Mouse (Mus musculus): ENCODE results near the gene Dtd1.

Dtd1 gene

DNA sequence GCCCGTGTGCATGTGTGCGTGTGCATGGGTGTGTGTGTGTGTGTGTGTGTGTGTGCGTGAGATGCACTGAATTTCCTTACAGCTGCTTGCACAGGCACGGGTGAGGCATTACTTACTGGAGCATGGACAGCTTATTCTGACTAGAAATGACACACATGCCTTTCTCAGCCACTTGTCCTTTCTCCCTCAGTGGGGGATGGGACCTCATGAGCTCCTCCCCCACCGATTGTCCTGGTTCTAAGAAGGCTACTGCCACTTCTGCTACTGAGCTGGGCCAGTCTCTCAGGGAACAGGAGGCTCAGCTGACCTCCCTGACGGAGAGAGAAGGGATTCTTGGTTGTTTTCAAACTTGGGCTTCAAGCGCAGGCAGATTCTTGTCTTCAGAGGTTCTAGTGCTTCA lies 40.4 kb downstream of the Dtd1 start:
- DNase-seq (ENCODE audit: low spot score in 2 of 2) = no peak

GRCm38 (mm10) chr2:144641991-144642390 lies 42.3 kb downstream of the Dtd1 start:
- DNase-seq (ENCODE audit: low spot score in 2 of 2) = no peak

DNA sequence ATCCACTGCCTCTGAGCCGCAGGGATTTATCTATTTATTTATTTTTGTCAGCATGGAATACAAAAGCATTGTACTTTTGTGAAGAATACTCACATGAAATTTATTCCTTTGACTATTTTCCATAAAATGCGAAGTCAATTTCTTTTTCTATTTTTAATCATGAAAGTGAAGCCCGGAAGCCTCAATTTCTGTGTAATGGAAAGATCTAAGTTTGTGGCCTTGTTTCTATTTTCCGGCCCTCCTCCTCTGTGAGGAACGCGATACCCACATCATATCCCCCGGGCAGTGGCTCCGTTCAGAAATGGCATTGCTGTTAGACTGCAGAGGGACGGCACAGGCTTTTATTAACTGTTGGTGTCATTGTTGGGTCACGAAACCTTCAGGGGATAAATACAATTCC lies 46.7 kb downstream of the Dtd1 start:
- no peak for DNase-seq (ENCODE audit: low spot score in 2 of 2)

GRCm38 (mm10) chr2:144647151-144647550 lies 47.5 kb downstream of the Dtd1 start:
- no peak for DNase-seq (ENCODE audit: low spot score in 2 of 2)

- DNase-seq (ENCODE audit: low spot score in 2 of 2) = no peak
These were observed 50.3 kb downstream of the Dtd1 start for GRCm38 (mm10) chr2:144649960-144650359.

- no peak for DNase-seq (ENCODE audit: low spot score in 2 of 2)
These were observed 53.1 kb downstream of the Dtd1 start for GRCm38 (mm10) chr2:144652841-144653240.

DNA sequence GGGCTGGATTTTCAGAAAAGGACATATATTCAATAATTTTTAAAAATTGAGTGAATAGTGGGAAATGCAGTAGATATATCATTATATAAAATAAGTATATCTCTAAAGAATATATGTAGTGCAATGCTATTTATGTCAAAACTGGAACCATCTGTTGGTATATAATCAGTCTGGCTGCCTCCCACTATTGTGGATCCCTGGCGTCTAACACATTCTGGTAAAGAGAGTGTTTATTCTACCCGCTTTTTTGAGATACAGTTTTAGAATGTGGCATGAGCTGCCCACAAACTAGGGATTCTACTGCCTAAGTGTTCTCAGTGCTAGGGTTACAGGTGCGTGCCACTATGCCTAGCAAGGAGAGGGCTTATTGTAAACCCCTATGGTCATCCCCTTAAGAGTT lies 55.6 kb downstream of the Dtd1 start:
- no peak for DNase-seq (ENCODE audit: low spot score in 2 of 2)

DNA sequence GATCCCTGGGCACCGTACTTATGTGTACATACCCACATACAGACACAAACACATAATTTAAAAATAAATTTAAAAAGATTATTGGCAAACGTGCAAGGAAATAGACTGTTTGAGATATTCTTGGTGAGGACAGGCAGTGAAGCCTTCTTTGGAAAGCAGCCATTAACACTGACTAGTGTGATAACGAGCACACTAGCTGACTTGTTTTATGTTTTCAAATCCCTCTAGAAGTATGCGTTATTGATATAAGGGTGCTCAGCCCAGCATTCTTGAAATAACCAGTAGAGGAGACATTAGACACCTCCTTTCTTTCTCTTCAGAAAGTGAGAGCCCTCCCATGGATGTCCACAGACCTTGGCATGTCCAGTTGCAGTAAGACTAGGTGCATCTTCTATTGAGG lies 68.8 kb downstream of the Dtd1 start:
- no peak for DNase-seq (ENCODE audit: low spot score in 2 of 2)

- no peak for DNase-seq (ENCODE audit: low spot score in 2 of 2)
These were observed 70.7 kb downstream of the Dtd1 start for GRCm38 (mm10) chr2:144670289-144670930.

DNA sequence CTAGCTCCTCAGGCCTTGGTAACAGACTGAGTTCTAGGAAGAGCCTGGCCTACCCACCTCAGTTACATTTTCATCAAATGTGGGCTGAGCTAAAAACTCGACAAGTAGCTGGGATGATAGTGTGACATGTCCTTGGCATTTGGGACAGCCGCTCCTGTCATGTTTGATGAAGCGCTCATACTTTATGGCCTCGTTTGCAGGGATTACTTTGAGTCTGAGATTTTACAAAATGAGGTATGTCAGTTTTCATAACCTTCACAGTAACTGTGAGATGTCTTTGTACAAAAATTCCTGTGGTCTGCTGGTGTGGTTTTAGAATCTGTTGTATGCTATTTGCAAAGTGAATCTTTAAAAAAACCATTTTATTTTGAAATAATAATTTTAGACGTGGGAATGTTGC lies 72.7 kb downstream of the Dtd1 start:
- DNase-seq (ENCODE audit: low spot score in 2 of 2) = no peak

- no peak for DNase-seq (ENCODE audit: low spot score in 2 of 2)
These were observed 77.0 kb downstream of the Dtd1 start for GRCm38 (mm10) chr2:144676546-144677228.

DNA sequence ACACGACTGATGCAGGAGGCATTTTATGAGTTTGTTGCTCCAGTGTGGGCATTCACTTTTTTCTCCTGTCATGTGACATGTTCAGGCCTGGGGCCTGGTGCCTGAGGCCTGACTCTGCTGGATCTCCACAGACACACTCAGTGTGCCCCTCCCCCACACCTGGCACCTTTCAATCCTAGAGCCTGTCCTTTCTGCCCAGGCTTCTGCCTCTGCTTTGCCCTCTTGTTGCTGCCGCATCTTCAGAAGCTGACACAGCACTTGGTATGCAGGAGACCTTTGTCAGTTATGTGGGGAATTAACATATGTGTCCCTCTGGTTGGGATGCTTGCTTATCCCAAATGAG lies 77.5 kb downstream of the Dtd1 start:
- no peak for DNase-seq (ENCODE audit: low spot score in 2 of 2)

DNA sequence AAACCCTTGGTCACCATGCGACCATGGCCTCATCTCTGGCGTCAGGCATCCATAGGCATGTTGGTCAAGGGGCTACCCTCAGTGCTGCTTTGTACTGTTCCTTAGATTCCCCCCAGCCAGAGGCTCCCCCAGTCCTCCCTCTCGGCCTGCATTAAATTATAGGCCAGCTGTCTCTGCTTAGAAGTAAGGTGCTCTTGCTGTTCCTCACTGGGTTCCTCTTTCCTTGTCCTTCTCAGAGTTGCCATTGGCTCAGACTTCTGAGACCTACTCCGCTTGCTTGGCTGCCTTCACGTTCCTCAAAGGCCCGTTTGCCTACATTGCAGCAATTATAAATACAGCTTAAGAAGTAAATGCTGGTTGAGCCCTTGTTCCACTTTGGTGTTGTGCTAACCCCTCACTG lies 79.1 kb downstream of the Dtd1 start:
- DNase-seq (ENCODE audit: low spot score in 2 of 2) = no peak

- DNase-seq (ENCODE audit: low spot score in 2 of 2) = no peak
These were observed 79.7 kb downstream of the Dtd1 start for GRCm38 (mm10) chr2:144679394-144679793.

- peak in 1 of 2 experiments; percentile 15 for DNase-seq (ENCODE audit: low spot score in 2 of 2)
These were observed 92.6 kb downstream of the Dtd1 start for GRCm38 (mm10) chr2:144692219-144692732.

GRCm38 (mm10) chr2:144692777-144693176 lies 93.1 kb downstream of the Dtd1 start:
- DNase-seq (ENCODE audit: low spot score in 2 of 2) = peak in 1 of 2 experiments; percentile 21

GRCm38 (mm10) chr2:144694923-144695322 lies 95.2 kb downstream of the Dtd1 start:
- peak in 1 of 2 experiments; percentile 18 for DNase-seq (ENCODE audit: low spot score in 2 of 2)

- DNase-seq (ENCODE audit: low spot score in 2 of 2) = peak in 1 of 2 experiments; percentile 20
These were observed 98.3 kb downstream of the Dtd1 start for GRCm38 (mm10) chr2:144698046-144698445.

GRCm38 (mm10) chr2:144700608-144701007 lies 100.9 kb downstream of the Dtd1 start:
- peak in 1 of 2 experiments; percentile 21 for DNase-seq (ENCODE audit: low spot score in 2 of 2)

- no peak for DNase-seq (ENCODE audit: low spot score in 2 of 2)
These were observed 101.9 kb downstream of the Dtd1 start for GRCm38 (mm10) chr2:144701415-144702149.

DNA sequence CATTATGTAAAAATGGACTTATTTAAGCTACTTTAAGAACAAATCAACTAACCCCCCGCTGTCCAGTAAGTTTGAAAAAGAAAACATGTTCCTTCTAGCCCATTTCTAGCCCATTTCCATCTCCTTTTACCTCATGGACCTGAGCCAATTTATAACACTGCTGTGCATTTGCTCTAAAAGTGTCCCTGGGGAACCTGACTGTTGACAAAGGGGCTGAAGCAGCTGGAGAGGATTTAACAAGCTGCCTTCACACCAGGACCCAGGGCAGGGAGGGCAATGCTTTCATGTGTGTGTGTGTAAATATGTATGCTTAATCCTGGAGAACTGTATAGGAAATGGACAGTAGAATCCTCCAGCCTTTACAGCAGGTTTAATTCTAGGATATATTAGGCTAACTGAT lies 109.6 kb downstream of the Dtd1 start:
- DNase-seq (ENCODE audit: low spot score in 2 of 2) = no peak

DNA sequence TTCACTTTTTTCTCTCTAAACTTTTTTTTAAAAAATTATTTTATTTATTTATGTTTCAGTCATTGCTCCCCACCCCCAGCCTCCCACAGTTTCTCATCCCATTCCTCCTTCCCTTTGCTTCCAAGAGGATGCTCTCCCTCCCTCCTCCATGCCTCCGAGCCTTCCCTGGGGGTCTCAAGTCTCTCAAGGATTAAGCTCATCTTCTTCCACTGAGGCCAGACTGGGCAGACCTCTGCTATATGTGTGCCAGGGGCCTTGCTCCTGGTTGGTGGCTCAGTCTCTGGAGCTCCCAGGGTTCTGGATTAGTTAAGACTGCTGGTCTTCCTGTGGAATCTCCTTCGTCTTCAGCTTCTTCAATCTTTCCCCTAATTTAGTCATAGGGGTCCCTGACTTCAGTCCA lies 110.0 kb downstream of the Dtd1 start:
- DNase-seq (ENCODE audit: low spot score in 2 of 2) = peak in 1 of 2 experiments; percentile 9

GRCm38 (mm10) chr2:144714596-144714995 lies 114.9 kb downstream of the Dtd1 start:
- no peak for DNase-seq (ENCODE audit: low spot score in 2 of 2)
